Mouse (Mus musculus): ENCODE data around the gene Ctxn1.
A peak's percentile ranks its signal among the peaks of the same experiment; 100 is the strongest.
"Not testable (repeated sequence)": the region's sequence is repeated elsewhere in the genome, so short reads cannot be mapped to it uniquely, and the experiment has no call there.

Gene Ctxn1

GRCm38 (mm10) chr8:4259125-4259804, at the start of gene Ctxn1:
TSS of gene Ctxn1 (minus strand) at chr8:4259274.
- no peak for DNase-seq (ENCODE audit: extremely low read depth, low read depth, low spot score)

- DNase-seq (ENCODE audit: extremely low read depth, low read depth, low spot score): no peak
These were observed 46.8 kb upstream of the Ctxn1 start for GRCm38 (mm10) chr8:4305838-4306237.

GRCm38 (mm10) chr8:4304124-4304547, 45.1 kb upstream of the Ctxn1 start:
- no peak for DNase-seq (ENCODE audit: extremely low read depth, low read depth, low spot score)

- DNase-seq (ENCODE audit: extremely low read depth, low read depth, low spot score): no peak
These were observed 38.7 kb upstream of the Ctxn1 start for GRCm38 (mm10) chr8:4297822-4298221.

GRCm38 (mm10) chr8:4292738-4293137, 33.7 kb upstream of the Ctxn1 start:
- DNase-seq (ENCODE audit: extremely low read depth, low read depth, low spot score): no peak

GRCm38 (mm10) chr8:4276111-4276465, 17.0 kb upstream of the Ctxn1 start:
- DNase-seq (ENCODE audit: extremely low read depth, low read depth, low spot score): no peak

GRCm38 (mm10) chr8:4275275-4276110, 16.4 kb upstream of the Ctxn1 start, which contains the start of gene Timm44:
TSS of gene Timm44 (minus strand) at chr8:4275913.
- DNase-seq (ENCODE audit: extremely low read depth, low read depth, low spot score): peak; percentile 63

- DNase-seq (ENCODE audit: extremely low read depth, low read depth, low spot score): no peak
These were observed 10.5 kb upstream of the Ctxn1 start for GRCm38 (mm10) chr8:4269609-4270008.

GRCm38 (mm10) chr8:4267627-4268026, 8.6 kb upstream of the Ctxn1 start:
- DNase-seq (ENCODE audit: extremely low read depth, low read depth, low spot score): no peak

GRCm38 (mm10) chr8:4265160-4265914, 6.3 kb upstream of the Ctxn1 start:
- no peak for DNase-seq (ENCODE audit: extremely low read depth, low read depth, low spot score)

GRCm38 (mm10) chr8:4263105-4263791, 4.2 kb upstream of the Ctxn1 start:
- no peak for DNase-seq (ENCODE audit: extremely low read depth, low read depth, low spot score)

GRCm38 (mm10) chr8:4259805-4260170, 714 bp upstream of the Ctxn1 start:
- no peak for DNase-seq (ENCODE audit: extremely low read depth, low read depth, low spot score)

- no peak for DNase-seq (ENCODE audit: extremely low read depth, low read depth, low spot score)
These were observed 396 bp downstream of the Ctxn1 start for GRCm38 (mm10) chr8:4258678-4259077.

- DNase-seq (ENCODE audit: extremely low read depth, low read depth, low spot score): no peak
These were observed 841 bp downstream of the Ctxn1 start for GRCm38 (mm10) chr8:4258233-4258632.

GRCm38 (mm10) chr8:4257350-4257749, 1.7 kb downstream of the Ctxn1 start:
- DNase-seq (ENCODE audit: extremely low read depth, low read depth, low spot score): no peak

GRCm38 (mm10) chr8:4256911-4257310, 2.2 kb downstream of the Ctxn1 start:
- DNase-seq (ENCODE audit: extremely low read depth, low read depth, low spot score): no peak

GRCm38 (mm10) chr8:4255471-4255870, 3.6 kb downstream of the Ctxn1 start:
- DNase-seq (ENCODE audit: extremely low read depth, low read depth, low spot score): not testable (repeated sequence)

- DNase-seq (ENCODE audit: extremely low read depth, low read depth, low spot score): no peak
These were observed 5.1 kb downstream of the Ctxn1 start for GRCm38 (mm10) chr8:4254001-4254400.

- peak; percentile 54 for DNase-seq (ENCODE audit: extremely low read depth, low read depth, low spot score)
These were observed 5.9 kb downstream of the Ctxn1 start, which contains the start of gene Snapc2 for GRCm38 (mm10) chr8:4252934-4253841. TSS of gene Snapc2 (plus strand) at chr8:4253080.

Data from fat pad, adult 2 months (tissue).